Mouse (Mus musculus): Measurements from ENCODE around the gene Gm44790.

DNA sequence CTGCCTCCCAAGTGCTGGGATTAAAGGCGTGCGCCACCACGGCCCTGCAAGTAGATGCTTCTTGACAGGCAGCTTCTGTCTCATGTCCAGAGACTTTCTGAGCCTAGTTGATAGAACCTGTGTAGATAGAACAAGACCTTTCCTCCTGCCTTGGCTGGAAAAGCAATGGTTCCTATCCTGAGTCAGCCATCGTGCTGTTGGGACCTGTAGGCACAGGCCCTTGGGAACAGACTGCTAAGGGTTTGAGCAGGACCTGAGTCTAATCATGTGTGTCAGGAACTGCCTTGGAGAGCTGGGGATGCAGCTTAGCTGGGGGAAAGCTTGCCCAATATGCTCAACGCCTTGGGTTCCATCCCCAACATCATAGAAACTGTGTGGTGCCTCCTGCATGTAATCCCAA lies 47.6 kb downstream of the Gm44790 start:
- TF ChIP-seq CTCF (IDR thresholded peaks at IDR 0.05; ENCODE audit: control insufficient read depth, insufficient read depth, low read length) (no peak), POLR2A (IDR thresholded peaks at IDR 0.05; ENCODE audit: borderline replicate concordance, control insufficient read depth, low read depth, low read length) (no peak)

Data from bone marrow, adult 2 months (tissue).